Mouse (Mus musculus) adrenal gland, postnatal 14 days (tissue): ENCODE measurements around the gene Haus4. TPM values are rescaled to one million over a fixed set of nuclear protein-coding genes. Genes with fewer than 3 reads are reported as not detected.

Source experiments
- DNase-seq: peaks from one replicate; pipeline ENCODE4 v3.0.0; 2021; ENCODE audit warnings: mixed read lengths
- total RNA-seq: library from RNA; stranded (reverse); gene quantifications from 2 replicates; pipeline ENCODE4 v1.2.3, GENCODE M21; 2021

Gene Haus4
- total RNA-seq, 1 experiment from 2014 or later = 29.3 TPM

GRCm38 (mm10) chr14:54496706-54497105 lies 57.7 kb downstream of the Haus4 start:
- no peak for DNase-seq

DNA sequence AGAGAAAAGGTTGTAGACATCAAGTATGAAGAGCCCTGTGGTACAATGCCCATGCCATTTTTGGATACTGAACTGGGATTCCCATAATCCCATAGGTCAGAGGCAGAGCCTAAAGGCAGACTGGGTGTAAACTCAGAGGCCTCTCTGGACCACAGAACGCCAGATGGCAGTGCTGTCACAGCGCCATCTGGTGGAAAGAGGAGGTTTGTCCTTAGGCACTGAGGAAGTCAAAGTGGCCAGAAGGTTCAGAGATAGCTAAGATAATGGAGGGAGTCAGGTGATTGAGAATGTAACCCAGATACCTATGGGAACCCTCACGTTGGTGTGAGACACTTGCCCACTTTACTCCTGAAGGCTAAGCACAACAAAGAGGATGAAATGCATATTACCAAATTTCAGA lies 60.2 kb downstream of the Haus4 start:
- peak; percentile 85 for DNase-seq

DNA sequence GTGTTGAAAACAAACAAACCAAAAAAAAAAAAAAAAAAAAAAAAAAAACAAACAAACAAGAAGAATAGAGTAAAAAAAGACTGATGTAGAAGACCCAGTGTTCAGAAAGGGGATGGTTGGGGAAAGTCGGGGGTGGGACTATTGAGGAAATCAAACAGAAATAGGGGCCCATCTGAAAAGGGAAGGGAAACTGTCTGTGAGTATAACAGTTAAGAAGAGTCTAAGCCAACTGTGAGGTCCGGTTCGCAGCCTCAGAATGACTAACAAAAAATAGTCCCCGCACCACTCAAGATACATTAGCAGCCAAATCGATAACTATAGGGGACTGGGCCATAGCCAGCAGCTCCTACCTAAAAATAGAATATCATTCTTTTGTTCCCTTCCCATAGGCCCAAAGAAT lies 61.2 kb downstream of the Haus4 start:
- no peak for DNase-seq

DNA sequence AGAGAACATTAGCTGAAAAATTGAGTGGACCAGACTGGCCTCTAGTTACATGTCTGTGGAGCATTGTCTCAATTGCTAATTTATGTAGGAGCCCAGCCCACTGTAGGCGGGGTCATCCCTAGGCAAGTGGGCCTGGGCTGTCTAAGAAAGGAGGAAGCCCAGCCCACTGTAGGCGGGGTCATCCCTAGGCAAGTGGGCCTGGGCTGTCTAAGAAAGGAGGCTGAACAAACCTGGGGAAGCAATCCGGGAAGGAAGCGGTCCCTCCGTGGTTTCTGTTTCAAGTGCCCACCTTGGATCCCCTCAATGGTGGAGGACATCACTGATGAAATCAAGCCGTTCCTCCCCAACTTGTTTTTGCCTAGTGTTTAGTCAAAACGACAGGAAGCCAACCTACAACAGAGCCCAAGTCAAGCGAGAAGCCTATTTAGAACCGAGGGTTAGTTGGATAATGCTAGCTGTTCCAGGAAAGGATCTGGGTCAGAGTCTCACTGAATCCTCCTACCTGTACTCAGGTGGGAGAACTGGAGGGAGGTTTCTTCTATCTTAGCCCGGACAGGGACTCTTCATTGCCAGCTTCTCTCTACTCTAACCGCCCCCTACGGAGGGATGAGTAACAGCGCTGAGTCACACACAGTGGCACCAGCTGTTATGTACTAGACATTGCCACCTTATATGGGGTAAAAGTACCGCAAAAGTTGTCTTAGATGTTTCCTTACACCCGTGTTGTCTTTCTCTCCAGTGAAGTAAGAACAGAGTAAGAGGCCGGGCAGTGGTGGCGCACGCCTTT lies 61.9 kb downstream of the Haus4 start:
- no peak for DNase-seq

Other genes starting within 250 kb of the Haus4 start
- 126 and 161 TPM in 2 replicates for gene Oxa1l, start 193.8 kb downstream of the Haus4 start, total RNA-seq
- gene Slc7a7, start 136.8 kb downstream of the Haus4 start, total RNA-seq = 4.6 and 6.5 TPM in 2 replicates
- 186 TPM in 2 replicates for gene Mrpl52, start 127.7 kb downstream of the Haus4 start, total RNA-seq
- 77.7 and 101 TPM in 2 replicates for gene Mmp14, start 123.0 kb downstream of the Haus4 start, total RNA-seq
- gene Lrp10, start 90.5 kb downstream of the Haus4 start, total RNA-seq = 92.0 and 92.5 TPM in 2 replicates
- 0.75 and 0.93 TPM in 2 replicates for gene Rem2, start 78.5 kb downstream of the Haus4 start, total RNA-seq
- 42.4 and 49.8 TPM in 2 replicates for gene Prmt5, start 37.1 kb downstream of the Haus4 start, total RNA-seq
- gene Ajuba, start 22.9 kb upstream of the Haus4 start, total RNA-seq = 18.2 and 23.3 TPM in 2 replicates
- gene 4931414P19Rik, start 51.4 kb upstream of the Haus4 start, total RNA-seq = 5.4 and 6.2 TPM in 2 replicates
- gene Psmb5, start 63.4 kb upstream of the Haus4 start, total RNA-seq = 248 and 259 TPM in 2 replicates
- not detected in 2 replicates for gene Psmb11, start 66.8 kb upstream of the Haus4 start, total RNA-seq
- not detected in 2 replicates for gene Gm17606, start 86.3 kb upstream of the Haus4 start, total RNA-seq
- 1.7 and 2.2 TPM in 2 replicates for gene Cdh24, start 86.7 kb upstream of the Haus4 start, total RNA-seq
- gene 1700123O20Rik, start 131.6 kb upstream of the Haus4 start, total RNA-seq = 33.7 and 41.0 TPM in 2 replicates
- 168 and 193 TPM in 2 replicates for gene Acin1, start 132.3 kb upstream of the Haus4 start, total RNA-seq
- gene Gm29776, start 144.2 kb upstream of the Haus4 start, total RNA-seq = not detected in 2 replicates
- gene Cebpe, start 157.6 kb upstream of the Haus4 start, total RNA-seq = not detected in 2 replicates
- gene Slc7a8, start 227.3 kb upstream of the Haus4 start, total RNA-seq = 46.1 and 51.5 TPM in 2 replicates